Mouse (Mus musculus) kidney, postnatal 0 days (tissue): ENCODE data around the gene H2-DMa. TPM values are rescaled to one million over a fixed set of nuclear protein-coding genes. Genes with fewer than 3 reads are reported as not detected.

ENCODE experiments used
- ATAC-seq: fragments of 200-750 bp; cut with Nextera tagmentation; replicated peaks from 2 replicates; pipeline ENCODE4 v1.8.0; 2017; ENCODE audit warnings: low read depth, moderate number of reproducible peaks, moderate TSS enrichment, moderate library complexity; ENCODE audit not compliant: low FRiP score
- DNase-seq: peaks from one replicate; pipeline ENCODE4 v3.0.0-alpha.2; 2016; ENCODE audit warnings: low spot score
- H3K27ac ChIP-seq: fragments of 300-500 bp; sonication (generic); 2 replicates; pipeline ENCODE4 v1.5.1; 2014; ENCODE audit warnings: mild to moderate bottlenecking
- H3K27me3 ChIP-seq: fragments of 300-500 bp; sonication (generic); 2 replicates; pipeline ENCODE4 v1.6.1; 2014; ENCODE audit warnings: low read length, mixed read lengths; ENCODE audit not compliant: insufficient read depth
- H3K36me3 ChIP-seq: fragments of 300-500 bp; sonication (generic); 2 replicates; pipeline ENCODE4 v1.6.1; 2014; ENCODE audit warnings: low read length, mixed read lengths; ENCODE audit not compliant: insufficient read depth
- H3K4me1 ChIP-seq: fragments of 300-500 bp; sonication (generic); replicated peaks from 2 replicates; pipeline ENCODE4 v1.6.1; 2014; ENCODE audit warnings: antibody characterized with exemption, low read length, mixed read lengths; ENCODE audit not compliant: insufficient read depth
- H3K4me2 ChIP-seq: fragments of 300-500 bp; sonication (generic); 2 replicates; pipeline ENCODE4 v1.6.1; 2014; ENCODE audit warnings: mild to moderate bottlenecking, low read length, moderate library complexity, mixed read lengths
- H3K4me3 ChIP-seq: fragments of 300-500 bp; sonication (generic); replicated peaks from 2 replicates; pipeline ENCODE4 v1.5.1; 2014; ENCODE audit warnings: low read depth, low read length
- H3K9ac ChIP-seq: fragments of 300-500 bp; sonication (generic); 2 replicates; pipeline ENCODE4 v1.6.1; 2014; ENCODE audit warnings: low read depth, low read length
- H3K9me3 ChIP-seq: fragments of 300-500 bp; sonication (generic); replicated peaks from 2 replicates; pipeline ENCODE4 v1.6.1; 2016; ENCODE audit warnings: low read length, inconsistent platforms, mixed read lengths
- CTCF ChIP-seq: IDR thresholded peaks from 2 replicates; pipeline ENCODE4 v1.5.1; 2016; ENCODE audit warnings: antibody characterized with exemption, low read depth, mild to moderate bottlenecking, moderate library complexity
- WGBS: fragments of 180-500 bp; shearing (Covaris S2); extraction: QIAGEN DNeasy Blood & Tissue Kit; methylation state at CpG from one replicate; pipeline ENCODE4 v1.1.7; 2014; 5-methylcytosine and 5-hydroxymethylcytosine counted together
- polyA plus RNA-seq: library from polyadenylated mRNA; unstranded; fragments of >200 nt; fragmentation: Nextera tagmentation; extraction: Ambion mirVana; gene quantifications from 2 replicates; pipeline ENCODE4 v1.2.1, GENCODE M21; 2015

H2-DMa gene
- polyA plus RNA-seq, 1 experiment from 2014 or later, result 18.6 TPM

GRCm38 (mm10) chr17:34108460-34108859 is 10.9 kb upstream of the H2-DMa start:
- Histone ChIP-seq H3K4me1 (no peaks in the 10 kb centered on the region), H3K27me3 (no peaks in the 10 kb centered on the region), H3K27ac (no peak overlapping the region), H3K4me3 (no peak overlapping the region), H3K36me3 (peaks cover 36% of the 10 kb centered on the region), H3K4me2 (no peak overlapping the region), H3K9ac (no peak overlapping the region), H3K9me3 (no peaks in the 10 kb centered on the region)
- WGBS, result 77% methylated on average over 5 of the region's 6 CpGs
- DNase-seq, result no peak
- no peak for TF ChIP-seq CTCF
- ATAC-seq, result no peak

DNA sequence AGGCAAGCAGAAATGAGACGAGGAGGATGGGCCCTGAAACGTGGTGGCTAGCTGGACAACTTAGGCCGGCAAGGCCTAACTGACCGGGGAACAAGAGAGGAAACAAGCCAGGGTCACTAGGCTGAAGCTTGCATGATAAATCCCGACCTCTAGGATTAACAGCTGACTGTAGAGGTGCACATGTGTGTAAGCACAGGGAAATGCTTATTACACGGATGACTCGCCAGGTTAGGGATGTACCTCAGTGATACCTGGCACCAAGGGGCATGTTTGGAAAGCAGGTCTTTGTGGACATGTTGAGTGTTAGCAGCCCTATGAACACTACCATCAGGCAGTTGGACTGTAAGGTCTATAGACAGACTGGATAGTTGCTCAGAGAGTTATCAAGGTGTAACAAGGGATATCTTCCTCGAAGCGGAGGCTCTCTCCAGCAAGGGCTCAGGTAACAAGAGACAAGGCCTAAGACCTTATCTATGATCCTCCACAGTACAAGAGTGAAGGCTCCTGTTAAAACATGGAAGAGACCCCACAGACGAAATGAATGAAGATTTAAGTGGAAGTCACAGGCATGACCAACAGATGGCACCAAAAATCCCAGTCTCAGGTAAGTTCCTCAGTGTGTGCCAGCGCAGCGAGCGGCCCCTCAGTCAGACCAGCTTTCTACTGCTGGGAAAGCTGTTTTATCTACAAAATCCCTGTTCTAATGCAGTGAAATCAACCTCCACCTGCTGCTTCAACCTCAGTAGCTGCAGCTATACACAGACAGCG is 10.1 kb upstream of the H2-DMa start:
- H3K27ac ChIP-seq, result no peak overlapping the region
- H3K36me3 ChIP-seq, result peaks cover 44% of the 10 kb centered on the region
- H3K9me3 ChIP-seq, result no peaks in the 10 kb centered on the region
- peak; percentile 53 for TF ChIP-seq CTCF
- ATAC-seq (no peak), DNase-seq (peak; percentile 59)
- no peaks in the 10 kb centered on the region for H3K4me1 ChIP-seq
- no peak overlapping the region for H3K4me2 ChIP-seq
- H3K27me3 ChIP-seq, result no peaks in the 10 kb centered on the region
- H3K9ac ChIP-seq, result no peak overlapping the region
- 75% methylated on average over 14 of the region's 14 CpGs for WGBS
- H3K4me3 ChIP-seq, result no peak overlapping the region

- H3K4me1 ChIP-seq, result peaks cover under 1% of the 10 kb centered on the region; the same call in 1 of the 2 replicates
- H3K27me3 ChIP-seq, result no peaks in the 10 kb centered on the region
- DNase-seq (no peak), ATAC-seq (no peak)
- no peak overlapping the region for H3K9ac ChIP-seq
- H3K27ac ChIP-seq, result no peak overlapping the region
- no peaks in the 10 kb centered on the region for H3K9me3 ChIP-seq
- TF ChIP-seq CTCF, result no peak
- H3K4me2 ChIP-seq, result no peak overlapping the region
- no peak overlapping the region for H3K4me3 ChIP-seq
- WGBS, result 75% methylated on average over 3 of the region's 3 CpGs
- peaks cover 50% of the 10 kb centered on the region for H3K36me3 ChIP-seq
Observed at GRCm38 (mm10) chr17:34109806-34110195, 9.5 kb upstream of the H2-DMa start.

DNA sequence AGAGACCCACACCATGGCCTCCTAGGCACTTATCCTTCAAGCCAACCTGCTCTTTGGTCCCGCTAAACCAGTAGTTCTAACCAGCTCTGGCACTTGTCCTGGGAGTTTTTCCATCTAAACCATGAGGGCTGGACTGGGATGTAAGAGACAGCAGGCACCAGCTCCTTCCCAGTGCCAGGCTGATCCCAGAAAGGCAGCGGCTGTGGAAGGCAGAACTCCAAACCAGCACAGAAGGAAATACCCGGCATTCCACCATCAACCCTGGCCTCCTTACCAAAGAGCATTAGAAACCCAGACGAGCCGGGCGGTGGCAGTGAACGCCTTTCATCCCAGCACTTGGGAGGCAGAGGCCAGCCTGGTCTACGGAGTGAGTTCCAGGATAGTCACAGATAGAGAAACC is 9.0 kb upstream of the H2-DMa start:
- TF ChIP-seq CTCF, result no peak
- Histone ChIP-seq H3K27me3 (no peaks in the 10 kb centered on the region), H3K4me2 (no peak overlapping the region), H3K4me3 (no peak overlapping the region), H3K36me3 (peaks cover 55% of the 10 kb centered on the region), H3K27ac (no peak overlapping the region), H3K9me3 (no peaks in the 10 kb centered on the region), H3K9ac (no peak overlapping the region), H3K4me1 (peaks cover 5% of the 10 kb centered on the region)
- DNase-seq, result no peak
- WGBS, result 62% methylated on average over 8 of the region's 8 CpGs
- ATAC-seq, result no peak

DNA sequence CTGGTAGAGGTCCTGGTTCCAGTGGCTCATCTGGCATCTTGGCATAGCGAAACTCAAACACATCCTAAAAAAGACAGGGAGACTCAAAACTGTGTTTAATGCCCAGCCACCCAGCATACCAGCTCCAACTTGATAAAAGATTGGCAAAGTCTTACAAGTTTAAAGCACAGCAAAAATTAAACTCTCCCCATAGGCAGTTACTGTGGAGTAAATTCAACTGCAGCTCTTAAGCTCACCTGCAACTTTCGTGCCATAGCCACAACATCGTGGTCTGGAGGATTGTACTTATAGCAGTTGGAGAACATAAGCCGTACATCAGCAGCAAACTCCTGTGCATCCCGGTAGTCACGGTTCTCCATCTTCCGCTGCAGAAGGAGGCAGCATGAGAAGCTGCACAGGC is 5.2 kb upstream of the H2-DMa start:
- Histone ChIP-seq H3K27me3 (no peaks in the 10 kb centered on the region), H3K9ac (no peak overlapping the region), H3K9me3 (no peaks in the 10 kb centered on the region), H3K4me1 (peaks cover 5% of the 10 kb centered on the region), H3K4me2 (no peak overlapping the region), H3K27ac (no peak overlapping the region), H3K36me3 (peaks cover 73% of the 10 kb centered on the region), H3K4me3 (no peak overlapping the region)
- no peak for TF ChIP-seq CTCF
- DNase-seq, result no peak
- ATAC-seq, result no peak
- 94% methylated on average over 7 of the region's 7 CpGs for WGBS

DNA sequence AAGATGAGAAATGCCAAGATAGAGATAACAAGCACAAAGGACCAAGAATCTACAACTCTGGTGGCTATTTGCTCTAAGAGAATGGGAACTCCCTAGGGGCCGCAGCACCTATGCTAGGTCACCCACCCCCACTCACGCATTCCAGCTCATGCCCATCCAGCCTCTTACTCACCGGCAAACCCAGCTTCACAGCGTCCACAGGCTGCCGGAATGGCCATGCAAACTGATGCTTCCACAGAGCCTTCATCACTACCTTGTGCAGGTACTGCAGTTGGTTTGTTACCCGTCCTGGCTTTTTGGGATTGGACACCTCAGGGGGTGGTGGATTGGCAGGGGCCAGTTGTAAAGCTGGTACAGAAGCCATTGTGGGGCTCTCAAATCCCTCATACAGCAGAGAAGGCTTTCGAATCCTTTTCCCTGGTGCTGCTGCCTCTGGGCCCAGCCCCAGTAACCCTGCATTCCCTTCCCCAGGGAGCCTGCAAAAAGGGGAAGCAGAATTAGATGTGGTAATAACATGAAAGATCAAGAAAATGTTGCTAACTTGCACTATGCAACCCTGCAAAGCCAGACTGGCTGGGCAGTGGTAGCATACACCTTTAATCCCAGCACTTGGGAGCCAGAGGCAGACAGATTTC is 2.5 kb upstream of the H2-DMa start:
- Histone ChIP-seq H3K4me2 (peak overlapping the region; percentile 83), H3K4me3 (peak overlapping the region; percentile 95), H3K9ac (peak overlapping the region; percentile 88), H3K27me3 (no peaks in the 10 kb centered on the region), H3K36me3 (peaks cover 55% of the 10 kb centered on the region), H3K9me3 (no peaks in the 10 kb centered on the region), H3K27ac (no peak overlapping the region), H3K4me1 (peaks cover 5% of the 10 kb centered on the region)
- 13% methylated on average over 7 of the region's 7 CpGs for WGBS
- ATAC-seq, result no peak
- TF ChIP-seq CTCF, result no peak
- DNase-seq, result no peak
